Mouse (Mus musculus): ENCODE data around the gene Gm20509. TPM values are rescaled to one million over a fixed set of nuclear protein-coding genes. Genes with fewer than 3 reads are reported as not detected.
A peak's percentile ranks its signal among the peaks of the same experiment; 100 is the strongest.
"Not testable (repeated sequence)": the region's sequence is repeated elsewhere in the genome, so short reads cannot be mapped to it uniquely, and the experiment has no call there.

Gm20509 gene
- polyA plus RNA-seq, 1 experiment from 2014 or later, result not detected

GRCm38 (mm10) chr9:73112919-73113906 is 10.9 kb downstream of the Gm20509 start, which contains the start of gene Rsl24d1:
Gene Rsl24d1, plus strand, starts transcription at chr9:73113426.
- peaks cover 6% of the 10 kb centered on the region for H3K4me1 ChIP-seq (replicated peaks; ENCODE audit: control insufficient read depth, insufficient read depth, low read length)

DNA sequence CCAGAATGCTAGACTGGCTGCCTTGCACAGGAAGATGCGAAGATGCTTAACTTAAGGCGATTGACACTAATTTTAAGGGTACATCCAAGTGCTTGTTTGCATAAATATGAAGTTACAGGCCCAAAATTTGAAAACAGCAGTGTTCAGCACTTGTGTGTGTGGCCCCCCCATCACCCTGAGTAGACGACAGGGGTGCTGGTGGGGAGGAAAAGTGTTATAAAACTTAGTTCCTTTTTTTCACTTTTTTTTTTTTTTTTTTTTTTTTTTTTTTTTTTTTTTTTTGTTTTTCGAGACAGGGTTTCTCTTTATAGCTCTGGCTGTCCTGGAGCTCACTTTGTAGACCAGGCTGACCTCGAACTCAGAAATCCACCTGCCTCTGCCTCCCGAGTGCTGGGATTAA is 14.4 kb downstream of the Gm20509 start:
- not testable (repeated sequence) for H3K9me3 ChIP-seq (ENCODE audit: control insufficient read depth, low read length); H3K27me3 ChIP-seq (ENCODE audit: control insufficient read depth, insufficient read depth, low read depth, low read length); H3K4me3 ChIP-seq (ENCODE audit: low read length); H3K27ac ChIP-seq (ENCODE audit: low read length); H3K4me2 ChIP-seq (ENCODE audit: low read depth, low read length); H3K9ac ChIP-seq (ENCODE audit: low read length); ATAC-seq (ENCODE audit: low read depth); H3K4me1 ChIP-seq (replicated peaks; ENCODE audit: control insufficient read depth, insufficient read depth, low read length)
- H3K36me3 ChIP-seq (ENCODE audit: control insufficient read depth, insufficient read depth, low read length), result peaks cover 17% of the 10 kb centered on the region
- WGBS, result 85% methylated on average over 5 of the region's 6 CpGs

More at GRCm38 (mm10) chr9:73112919-73113906, 10.9 kb downstream of the Gm20509 start, which contains the start of gene Rsl24d1:
- no peaks in the 10 kb centered on the region for H3K9me3 ChIP-seq (ENCODE audit: control insufficient read depth, low read length)
- no peaks in the 10 kb centered on the region for H3K27me3 ChIP-seq (ENCODE audit: control insufficient read depth, insufficient read depth, low read depth, low read length)
- WGBS, result under 1% methylated on average over 64 of the region's 64 CpGs
- H3K9ac ChIP-seq (ENCODE audit: low read length), result peak within 1 kb of the TSS; percentile 85
- H3K36me3 ChIP-seq (ENCODE audit: control insufficient read depth, insufficient read depth, low read length), result peaks cover 9% of the 10 kb centered on the region
- H3K4me3 ChIP-seq (ENCODE audit: low read length), result peak within 1 kb of the TSS; percentile 98
- ATAC-seq (ENCODE audit: low read depth), result peak; percentile 97
- peak within 1 kb of the TSS; percentile 82 for H3K4me2 ChIP-seq (ENCODE audit: low read depth, low read length)
- H3K27ac ChIP-seq (ENCODE audit: low read length), result peak within 1 kb of the TSS; percentile 65

DNA sequence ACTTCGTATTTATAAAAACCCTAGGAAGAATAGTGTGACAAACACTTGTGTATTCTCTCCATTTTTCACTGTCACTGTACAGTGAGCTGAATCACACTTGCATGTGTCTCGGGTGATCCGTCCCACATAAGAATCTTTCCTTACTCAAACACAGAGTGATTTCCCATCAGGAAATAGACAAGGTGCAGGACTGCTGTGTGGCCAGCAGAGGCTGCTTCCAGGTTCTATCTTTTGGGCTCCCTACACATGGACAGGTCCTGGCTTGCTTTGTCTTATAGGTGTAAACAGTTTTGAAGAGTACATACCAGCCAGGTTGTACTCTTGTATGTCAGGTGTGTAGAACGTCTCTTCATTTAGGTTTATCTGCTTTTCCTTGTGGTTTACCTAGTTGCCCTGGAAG is 15.7 kb downstream of the Gm20509 start:
- H3K27me3 ChIP-seq (ENCODE audit: control insufficient read depth, insufficient read depth, low read depth, low read length), result no peaks in the 10 kb centered on the region
- no peak overlapping the region for H3K9ac ChIP-seq (ENCODE audit: low read length)
- peaks cover 6% of the 10 kb centered on the region for H3K4me1 ChIP-seq (replicated peaks; ENCODE audit: control insufficient read depth, insufficient read depth, low read length)
- H3K27ac ChIP-seq (ENCODE audit: low read length), result no peak overlapping the region
- no peaks in the 10 kb centered on the region for H3K9me3 ChIP-seq (ENCODE audit: control insufficient read depth, low read length)
- no peak overlapping the region for H3K4me3 ChIP-seq (ENCODE audit: low read length)
- no peak for ATAC-seq (ENCODE audit: low read depth)
- WGBS, result 79% methylated on average over 4 of the region's 4 CpGs
- peaks cover 17% of the 10 kb centered on the region for H3K36me3 ChIP-seq (ENCODE audit: control insufficient read depth, insufficient read depth, low read length)
- H3K4me2 ChIP-seq (ENCODE audit: low read depth, low read length), result no peak overlapping the region

- no peak overlapping the region for H3K4me2 ChIP-seq (ENCODE audit: low read depth, low read length)
- H3K27ac ChIP-seq (ENCODE audit: low read length), result no peak overlapping the region
- H3K27me3 ChIP-seq (ENCODE audit: control insufficient read depth, insufficient read depth, low read depth, low read length), result no peaks in the 10 kb centered on the region
- no peak overlapping the region for H3K4me3 ChIP-seq (ENCODE audit: low read length)
- H3K36me3 ChIP-seq (ENCODE audit: control insufficient read depth, insufficient read depth, low read length), result peaks cover 39% of the 10 kb centered on the region
- ATAC-seq (ENCODE audit: low read depth), result no peak
- no peak overlapping the region for H3K9ac ChIP-seq (ENCODE audit: low read length)
- 73% methylated on average over 8 of the region's 8 CpGs for WGBS
- no peaks in the 10 kb centered on the region for H3K9me3 ChIP-seq (ENCODE audit: control insufficient read depth, low read length)
- no peaks in the 10 kb centered on the region for H3K4me1 ChIP-seq (replicated peaks; ENCODE audit: control insufficient read depth, insufficient read depth, low read length)
Observed at GRCm38 (mm10) chr9:73121735-73122134, 19.5 kb downstream of the Gm20509 start.

DNA sequence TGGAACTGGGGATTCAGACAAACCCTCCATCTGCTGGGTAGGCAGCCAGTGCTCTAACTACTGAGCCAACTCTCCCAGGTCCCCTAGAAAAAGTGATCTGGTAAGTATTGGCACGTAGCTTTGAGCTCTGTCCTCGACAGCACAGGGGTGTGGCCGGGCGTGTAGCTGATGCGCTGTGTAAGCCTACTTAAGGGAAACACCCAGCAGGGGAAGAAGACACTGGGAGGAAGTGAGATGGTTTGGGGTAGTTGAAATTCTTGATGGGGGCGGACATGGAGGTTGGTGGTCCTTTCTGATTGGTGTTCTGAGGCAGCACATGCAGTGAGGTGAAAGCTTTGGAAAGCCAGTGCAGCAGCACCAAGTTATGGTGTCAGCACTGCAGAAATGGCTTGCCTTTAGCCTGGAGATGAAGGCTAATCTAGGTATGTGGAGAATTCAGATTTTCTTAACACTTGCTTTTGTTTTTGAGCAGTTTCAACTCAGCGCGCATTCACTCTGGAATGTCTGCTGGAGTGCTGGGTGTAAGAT is 22.8 kb downstream of the Gm20509 start:
- ATAC-seq (ENCODE audit: low read depth), result no peak
- WGBS, result 91% methylated on average over 8 of the region's 8 CpGs
- Histone ChIP-seq H3K27ac (ENCODE audit: low read length) (no peak overlapping the region), H3K9ac (ENCODE audit: low read length) (no peak overlapping the region), H3K4me1 (replicated peaks; ENCODE audit: control insufficient read depth, insufficient read depth, low read length) (no peaks in the 10 kb centered on the region), H3K4me2 (ENCODE audit: low read depth, low read length) (no peak overlapping the region), H3K36me3 (ENCODE audit: control insufficient read depth, insufficient read depth, low read length) (peaks cover 29% of the 10 kb centered on the region), H3K9me3 (ENCODE audit: control insufficient read depth, low read length) (no peaks in the 10 kb centered on the region), H3K4me3 (ENCODE audit: low read length) (no peak overlapping the region), H3K27me3 (ENCODE audit: control insufficient read depth, insufficient read depth, low read depth, low read length) (no peaks in the 10 kb centered on the region)

DNA sequence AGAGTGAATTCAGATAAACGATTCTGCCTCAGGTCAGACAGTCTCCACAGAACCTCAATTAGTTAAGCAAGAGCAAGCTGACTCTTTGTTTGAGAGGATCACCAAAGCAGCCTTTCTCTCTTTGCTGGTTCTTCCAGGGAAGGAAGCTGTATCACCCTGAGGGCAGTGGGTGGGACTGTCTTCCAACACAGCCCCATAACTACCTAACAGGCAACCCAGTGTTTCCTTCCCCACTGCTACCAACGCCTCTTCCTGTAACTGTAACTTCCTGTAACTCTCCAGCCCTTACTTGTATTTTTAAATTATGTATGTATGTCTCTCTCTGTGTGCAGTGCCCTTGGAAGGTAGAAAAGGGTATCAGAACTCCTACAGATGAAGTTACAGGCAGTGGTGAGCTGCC is 25.2 kb downstream of the Gm20509 start:
- Histone ChIP-seq H3K27ac (ENCODE audit: low read length) (no peak overlapping the region), H3K36me3 (ENCODE audit: control insufficient read depth, insufficient read depth, low read length) (peaks cover 25% of the 10 kb centered on the region), H3K27me3 (ENCODE audit: control insufficient read depth, insufficient read depth, low read depth, low read length) (no peaks in the 10 kb centered on the region), H3K4me2 (ENCODE audit: low read depth, low read length) (no peak overlapping the region), H3K4me1 (replicated peaks; ENCODE audit: control insufficient read depth, insufficient read depth, low read length) (no peaks in the 10 kb centered on the region), H3K9me3 (ENCODE audit: control insufficient read depth, low read length) (no peaks in the 10 kb centered on the region), H3K4me3 (ENCODE audit: low read length) (no peak overlapping the region), H3K9ac (ENCODE audit: low read length) (no peak overlapping the region)
- WGBS, result 80% methylated on average over 2 of the region's 2 CpGs
- no peak for ATAC-seq (ENCODE audit: low read depth)

GRCm38 (mm10) chr9:73129875-73130274 is 27.6 kb downstream of the Gm20509 start:
- H3K27me3 ChIP-seq (ENCODE audit: control insufficient read depth, insufficient read depth, low read depth, low read length), result no peaks in the 10 kb centered on the region
- H3K27ac ChIP-seq (ENCODE audit: low read length), result no peak overlapping the region
- no peak for ATAC-seq (ENCODE audit: low read depth)
- no peak overlapping the region for H3K4me2 ChIP-seq (ENCODE audit: low read depth, low read length)
- no peaks in the 10 kb centered on the region for H3K9me3 ChIP-seq (ENCODE audit: control insufficient read depth, low read length)
- peaks cover 17% of the 10 kb centered on the region for H3K36me3 ChIP-seq (ENCODE audit: control insufficient read depth, insufficient read depth, low read length)
- no peak overlapping the region for H3K9ac ChIP-seq (ENCODE audit: low read length)
- no peak overlapping the region for H3K4me3 ChIP-seq (ENCODE audit: low read length)
- WGBS, result 75% methylated on average over 8 of the region's 8 CpGs
- H3K4me1 ChIP-seq (replicated peaks; ENCODE audit: control insufficient read depth, insufficient read depth, low read length), result no peaks in the 10 kb centered on the region

GRCm38 (mm10) chr9:73130529-73130928 is 28.3 kb downstream of the Gm20509 start:
- no peaks in the 10 kb centered on the region for H3K4me1 ChIP-seq (replicated peaks; ENCODE audit: control insufficient read depth, insufficient read depth, low read length)
- peaks cover 11% of the 10 kb centered on the region; the same call in 1 of the 2 replicates for H3K36me3 ChIP-seq (ENCODE audit: control insufficient read depth, insufficient read depth, low read length)
- H3K27me3 ChIP-seq (ENCODE audit: control insufficient read depth, insufficient read depth, low read depth, low read length), result no peaks in the 10 kb centered on the region
- no peak overlapping the region for H3K27ac ChIP-seq (ENCODE audit: low read length)
- no peaks in the 10 kb centered on the region for H3K9me3 ChIP-seq (ENCODE audit: control insufficient read depth, low read length)
- WGBS, result 57% methylated on average over 4 of the region's 4 CpGs
- H3K9ac ChIP-seq (ENCODE audit: low read length), result no peak overlapping the region
- no peak overlapping the region for H3K4me2 ChIP-seq (ENCODE audit: low read depth, low read length)
- H3K4me3 ChIP-seq (ENCODE audit: low read length), result no peak overlapping the region
- no peak for ATAC-seq (ENCODE audit: low read depth)

GRCm38 (mm10) chr9:73137341-73137886 is 35.1 kb downstream of the Gm20509 start:
- H3K36me3 ChIP-seq (ENCODE audit: control insufficient read depth, insufficient read depth, low read length), result no peaks in the 10 kb centered on the region
- H3K27me3 ChIP-seq (ENCODE audit: control insufficient read depth, insufficient read depth, low read depth, low read length), result no peaks in the 10 kb centered on the region
- no peaks in the 10 kb centered on the region for H3K9me3 ChIP-seq (ENCODE audit: control insufficient read depth, low read length)
- H3K27ac ChIP-seq (ENCODE audit: low read length), result no peak overlapping the region
- H3K4me3 ChIP-seq (ENCODE audit: low read length), result no peak overlapping the region
- WGBS, result 42% methylated on average over 11 of the region's 11 CpGs
- ATAC-seq (ENCODE audit: low read depth), result no peak
- H3K9ac ChIP-seq (ENCODE audit: low read length), result no peak overlapping the region
- no peaks in the 10 kb centered on the region for H3K4me1 ChIP-seq (replicated peaks; ENCODE audit: control insufficient read depth, insufficient read depth, low read length)
- no peak overlapping the region for H3K4me2 ChIP-seq (ENCODE audit: low read depth, low read length)

Data from lung, embryonic 16.5 days (tissue).